Comparison of ENCODE assay signal across 8 mouse cellular contexts in the genomic region with DNA sequence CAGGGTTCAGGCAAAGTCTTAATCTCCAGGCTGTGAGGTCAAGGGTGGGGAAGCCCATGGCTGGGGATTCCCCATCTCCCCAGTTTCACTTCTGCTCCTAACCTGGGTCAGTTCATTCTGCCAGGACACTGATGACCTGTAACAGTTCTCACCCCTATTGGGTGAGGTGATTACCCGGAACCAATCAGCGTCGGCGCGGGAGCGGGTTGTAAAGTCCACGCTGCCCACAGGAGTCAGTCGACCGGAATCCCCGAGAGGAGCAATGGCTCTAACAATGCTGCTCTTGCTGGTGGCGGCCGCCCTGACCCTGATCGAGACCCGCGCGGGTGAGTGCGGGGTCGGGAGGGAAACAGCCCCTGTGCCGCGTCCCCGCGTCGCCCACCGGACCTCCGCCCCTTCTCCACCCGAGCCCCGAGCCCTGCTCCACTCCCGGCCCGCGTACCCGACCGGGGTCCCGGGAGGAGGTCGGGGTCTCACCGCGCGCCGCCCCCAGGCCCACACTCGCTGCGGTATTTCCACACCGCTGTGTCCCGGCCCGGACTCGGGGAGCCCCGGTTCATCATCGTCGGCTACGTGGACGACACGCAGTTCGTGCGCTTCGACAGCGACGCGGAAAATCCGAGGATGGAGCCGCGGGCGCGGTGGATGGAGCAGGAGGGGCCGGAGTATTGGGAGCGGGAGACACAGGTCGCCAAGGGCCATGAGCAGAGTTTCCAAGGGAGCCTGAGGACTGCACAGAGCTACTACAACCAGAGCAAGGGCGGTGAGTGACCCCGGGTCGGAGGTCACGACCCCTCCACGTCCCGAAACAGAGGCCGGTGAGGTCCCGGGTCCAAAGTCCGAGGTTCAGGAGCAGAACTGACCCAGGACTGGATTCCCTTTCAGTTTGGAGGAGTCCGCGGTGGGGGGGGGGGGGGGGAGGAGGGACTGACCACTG. TPM values are rescaled to one million over a fixed set of nuclear protein-coding genes. Genes with fewer than 3 reads are reported as not detected.
DNase-seq lines count a peak whose midpoint lies in the region; ATAC-seq lines count a peak whose summit lies in the region.
"Not testable (repeated sequence)": the region's sequence is repeated elsewhere in the genome, so short reads cannot be mapped to it uniquely, and the experiment has no call there.

No protein-coding gene starts in this region.

- not testable (repeated sequence) for H3K4me3 ChIP-seq in forebrain, embryonic 14.5 days (ENCODE audit: low read depth, low read length); liver, embryonic 11.5 days (ENCODE audit: low read depth, low read length)

- not testable (repeated sequence) for H3K27me3 ChIP-seq in forebrain, embryonic 14.5 days (replicated peaks; ENCODE audit: control insufficient read depth, insufficient read depth, low read length); liver, embryonic 11.5 days (replicated peaks; ENCODE audit: control insufficient read depth, insufficient read depth, low read length)

- H3K9ac ChIP-seq in forebrain, embryonic 14.5 days (ENCODE audit: low read length); liver, embryonic 11.5 days (ENCODE audit: low read depth, low read length): not testable (repeated sequence)

- H3K4me1 ChIP-seq in forebrain, embryonic 14.5 days (ENCODE audit: control insufficient read depth, insufficient read depth, low read length); liver, embryonic 11.5 days (replicated peaks; ENCODE audit: control insufficient read depth, insufficient read depth, low read length): not testable (repeated sequence)

- not testable (repeated sequence) for H3K36me3 ChIP-seq in forebrain, embryonic 14.5 days (ENCODE audit: control insufficient read depth, insufficient read depth, low read length); liver, embryonic 11.5 days (ENCODE audit: control insufficient read depth, insufficient read depth, low read length)

- 1% methylated on average over 51 of the region's 75 CpGs for WGBS in forebrain, embryonic 14.5 days
- 3% methylated on average over 59 of the region's 75 CpGs for WGBS in liver, embryonic 11.5 days

- DNase-seq in forebrain, embryonic 14.5 days (ENCODE audit: low spot score); liver, embryonic 11.5 days (ENCODE audit: low spot score): not testable (repeated sequence)
- DNase-seq in kidney, adult 8-10 months = peak; percentile 23 to 38
- peak; percentile 4 for DNase-seq in retina, postnatal 1 day

- not testable (repeated sequence) for H3K9me3 ChIP-seq in forebrain, embryonic 14.5 days (replicated peaks; ENCODE audit: control insufficient read depth, low read length); liver, embryonic 11.5 days (ENCODE audit: control insufficient read depth, low read length)

- ATAC-seq in CD4-positive, CD25-positive, alpha-beta regulatory T cell, adult 4 months = peak; percentile 96
- peak; percentile 56; the same call in 1 of the 2 replicates for ATAC-seq in cerebellum, adult (ENCODE audit: insufficient number of reproducible peaks, low FRiP score, low TSS enrichment)
- ATAC-seq in forebrain, embryonic 14.5 days = peak; percentile 57
- peak; percentile 98 to 99 for ATAC-seq in hematopoietic stem cell, adult 5-6 weeks (replicated peaks in 1 of 2; ENCODE audit: insufficient read depth in 1 of 2, low FRiP score in 2 of 2, low TSS enrichment in 1 of 2, low read depth in 1 of 2, poor library complexity in 2 of 2, severe bottlenecking in 2 of 2)
- ATAC-seq in liver, embryonic 11.5 days (replicated peaks; ENCODE audit: low FRiP score) = peak; percentile 60
- peak; percentile 96 for ATAC-seq in megakaryocyte-erythroid progenitor cell, adult 5-6 weeks (replicated peaks; ENCODE audit: low FRiP score, low TSS enrichment, poor library complexity, severe bottlenecking)

- H3K4me2 ChIP-seq in forebrain, embryonic 14.5 days (ENCODE audit: low read length) = peak overlapping the region; percentile 39
- H3K4me2 ChIP-seq in liver, embryonic 11.5 days = peak overlapping the region; percentile 49

- not testable (repeated sequence) for H3K27ac ChIP-seq in forebrain, embryonic 14.5 days (ENCODE audit: low read depth, low read length); liver, embryonic 11.5 days (ENCODE audit: low read depth, low read length)

RNA-seq across cellular contexts. Expression of a gene that starts 14.7 kb away (rescaled TPM):
- polyA plus RNA-seq in CD4-positive, CD25-positive, alpha-beta regulatory T cell, adult 4 months (2017; shearing (Covaris generic)) = 10 to 100 TPM; 14.0 to 16.4 TPM
- 0.54 and 0.60 TPM in 2 replicates for polyA plus RNA-seq in forebrain, embryonic 14.5 days (2014; fragmentation: Nextera tagmentation; extraction: Ambion mirVana)
- total RNA-seq in hematopoietic stem cell, adult 5-6 weeks (2017) = 110 and 133 TPM in 2 replicates
- 1.8 and 2.0 TPM in 2 replicates for polyA plus RNA-seq in liver, embryonic 11.5 days (2014; fragmentation: Nextera tagmentation; extraction: Ambion mirVana)
- total RNA-seq in megakaryocyte-erythroid progenitor cell, adult 5-6 weeks (2014; fragmentation: Nextera tagmentation) = 25.7 and 26.1 TPM in 2 replicates
- 19.4 and 44.3 TPM in 2 replicates for total RNA-seq in megakaryocyte-erythroid progenitor cell, adult 5-6 weeks (2017)

RNA-seq across cellular contexts. Expression of a gene that starts 30.5 kb away (rescaled TPM):
- 100 to 1,000 TPM; 488 to 605 TPM for polyA plus RNA-seq in CD4-positive, CD25-positive, alpha-beta regulatory T cell, adult 4 months (2017; shearing (Covaris generic))
- 0.28 and 0.38 TPM in 2 replicates for polyA plus RNA-seq in forebrain, embryonic 14.5 days (2014; fragmentation: Nextera tagmentation; extraction: Ambion mirVana)
- 200 and 221 TPM in 2 replicates for total RNA-seq in hematopoietic stem cell, adult 5-6 weeks (2017)
- 15.2 and 16.4 TPM in 2 replicates for polyA plus RNA-seq in liver, embryonic 11.5 days (2014; fragmentation: Nextera tagmentation; extraction: Ambion mirVana)
- 76.1 and 91.9 TPM in 2 replicates for total RNA-seq in megakaryocyte-erythroid progenitor cell, adult 5-6 weeks (2014; fragmentation: Nextera tagmentation)
- 52.5 and 77.9 TPM in 2 replicates for total RNA-seq in megakaryocyte-erythroid progenitor cell, adult 5-6 weeks (2017)

RNA-seq across cellular contexts. Expression of a gene that starts 44.8 kb away (rescaled TPM):
- 1,000 to 10,000 TPM; 1,046 to 1,058 TPM for polyA plus RNA-seq in CD4-positive, CD25-positive, alpha-beta regulatory T cell, adult 4 months (2017; shearing (Covaris generic))
- 1.5 and 2.0 TPM in 2 replicates for polyA plus RNA-seq in forebrain, embryonic 14.5 days (2014; fragmentation: Nextera tagmentation; extraction: Ambion mirVana)
- total RNA-seq in hematopoietic stem cell, adult 5-6 weeks (2017) = 156 and 169 TPM in 2 replicates
- polyA plus RNA-seq in liver, embryonic 11.5 days (2014; fragmentation: Nextera tagmentation; extraction: Ambion mirVana) = 29.9 and 30.8 TPM in 2 replicates
- total RNA-seq in megakaryocyte-erythroid progenitor cell, adult 5-6 weeks (2014; fragmentation: Nextera tagmentation) = 135 and 179 TPM in 2 replicates
- 47.7 and 71.0 TPM in 2 replicates for total RNA-seq in megakaryocyte-erythroid progenitor cell, adult 5-6 weeks (2017)

RNA-seq across cellular contexts. Expression of a gene that starts 52.1 kb away (rescaled TPM):
- 10 to 100 TPM in 1 of 2 experiments, 1 to 10 TPM in 1; 9.8 to 10.8 TPM for polyA plus RNA-seq in CD4-positive, CD25-positive, alpha-beta regulatory T cell, adult 4 months (2017; shearing (Covaris generic))
- polyA plus RNA-seq in forebrain, embryonic 14.5 days (2014; fragmentation: Nextera tagmentation; extraction: Ambion mirVana) = 1.1 and 2.1 TPM in 2 replicates
- total RNA-seq in hematopoietic stem cell, adult 5-6 weeks (2017) = not detected in 2 replicates
- polyA plus RNA-seq in liver, embryonic 11.5 days (2014; fragmentation: Nextera tagmentation; extraction: Ambion mirVana) = 1.6 and 2.1 TPM in 2 replicates
- total RNA-seq in megakaryocyte-erythroid progenitor cell, adult 5-6 weeks (2014; fragmentation: Nextera tagmentation) = not detected in 2 replicates
- not detected in 2 replicates for total RNA-seq in megakaryocyte-erythroid progenitor cell, adult 5-6 weeks (2017)

Comparison
In these comparisons a context has a peak if more than half of its experiments do, and no peak if none do; other contexts are left out.
1. RNA of a gene that starts 30.5 kb away (polyA plus RNA-seq): 488 to 605 TPM in CD4-positive, CD25-positive, alpha-beta regulatory T cell, adult 4 months; 15.2 to 16.4 TPM in liver, embryonic 11.5 days and 0.28 to 0.38 TPM in forebrain, embryonic 14.5 days; every median in the first group is over 10 times any median in the second.
2. RNA of a gene that starts 44.8 kb away (polyA plus RNA-seq): 1,046 to 1,058 TPM in CD4-positive, CD25-positive, alpha-beta regulatory T cell, adult 4 months; 29.9 to 30.8 TPM in liver, embryonic 11.5 days and 1.5 to 2.0 TPM in forebrain, embryonic 14.5 days; every median in the first group is over 10 times any median in the second.
3. Peak in every context shown above with its lines, with median percentiles within 50 percentile points of each other: ATAC-seq.